Mouse (Mus musculus): ENCODE results near the gene Pard3.

DNA sequence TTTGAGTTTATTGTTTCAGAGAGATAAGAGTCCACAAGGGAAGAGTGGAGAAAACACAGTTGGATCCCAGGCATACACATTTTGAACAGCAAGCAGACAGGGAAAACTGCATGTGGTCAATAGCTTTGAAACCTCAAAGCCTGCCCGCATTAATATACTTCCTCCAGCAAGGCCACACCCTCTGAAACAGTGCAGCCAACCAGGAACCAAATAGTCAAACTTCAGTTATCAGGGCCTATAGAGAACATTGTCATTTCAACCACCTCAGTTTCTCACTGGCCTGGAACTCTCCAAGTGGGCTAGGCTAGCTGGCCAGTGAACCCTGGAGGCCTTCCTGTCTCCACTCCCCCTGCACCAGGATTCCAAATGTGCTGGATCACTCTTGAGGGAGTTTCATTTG lies 442.6 kb downstream of the Pard3 start:
- TF ChIP-seq POLR2A (IDR thresholded peaks at IDR 0.05; ENCODE audit: low read depth, low read length) (no peak), CTCF (conservative IDR thresholded peaks at IDR 0.05; ENCODE audit: insufficient read depth, insufficient read length, low read depth, low read length) (no peak)
